9 mouse cellular contexts compared by ENCODE assay signal in genomic region chr2:84635611-84636010, GRCm38 (mm10). TPM values are rescaled to one million over a fixed set of nuclear protein-coding genes. Genes with fewer than 3 reads are reported as not detected.
A peak's percentile ranks its signal among the peaks of the same experiment; 100 is the strongest.
DNase-seq lines count a peak whose midpoint lies in the region; ATAC-seq and TF ChIP-seq lines count a peak whose summit lies in the region.
"Had no signal": no experiment of that assay in that cellular context is flagged by ENCODE, and none has a peak within 500 bp of the region (broad histone marks: within the 10 kb centered on the region; RNA-seq: fewer than 3 reads in every experiment).

No protein-coding gene starts in this region.

- intact Hi-C loops in heart, postnatal 36 days (cut with DNase I) = loop anchor here (1.0 to 2.0 kb wide), 2 partner anchors 15 to 17 kb away; partner anchors contain the start of gene Ctnnd1

- H3K36me3 ChIP-seq in ES-Bruce4 (ENCODE audit: control insufficient read depth, insufficient read depth, low read length, poor library complexity, severe bottlenecking) = no peaks in the 10 kb centered on the region; the same call in 1 of the 2 replicates
- no peaks in the 10 kb centered on the region for H3K36me3 ChIP-seq in liver, postnatal 0 days (replicated peaks; ENCODE audit: insufficient read depth, low read length)
- H3K36me3 ChIP-seq in neural tube, embryonic 15.5 days = no peaks in the 10 kb centered on the region

- TF ChIP-seq POLR2A in ES-Bruce4 (IDR thresholded peaks at IDR 0.05; ENCODE audit: insufficient read depth, low read length) = no peak

- H3K4me2 ChIP-seq in liver, postnatal 0 days (ENCODE audit: low read depth, low read length) = peak overlapping the region; percentile 54
- H3K4me2 ChIP-seq in neural tube, embryonic 15.5 days = peak overlapping the region; percentile 24

- peak overlapping the region; percentile 79 for H3K27ac ChIP-seq in ES-Bruce4 (ENCODE audit: insufficient read depth, low read length)
- peak overlapping the region; percentile 86 for H3K27ac ChIP-seq in liver, postnatal 0 days (ENCODE audit: low read depth)
- H3K27ac ChIP-seq in neural tube, embryonic 15.5 days (replicated peaks) = peak overlapping the region; percentile 81

- no peaks in the 10 kb centered on the region for H3K9me3 ChIP-seq in ES-Bruce4 (replicated peaks; ENCODE audit: control insufficient read depth, insufficient read depth, low read length, poor library complexity, severe bottlenecking)
- H3K9me3 ChIP-seq in liver, postnatal 0 days (ENCODE audit: low read length) = no peaks in the 10 kb centered on the region
- no peaks in the 10 kb centered on the region for H3K9me3 ChIP-seq in neural tube, embryonic 15.5 days (replicated peaks)
- H3K9me3 ChIP-seq: G1E had no signal

- peak; percentile 79 for ATAC-seq in frontal cortex, adult (ENCODE audit: low TSS enrichment)
- ATAC-seq in liver, postnatal 0 days = peak; percentile 91
- ATAC-seq in neural tube, embryonic 15.5 days (ENCODE audit: low FRiP score) = peak; percentile 88

- DNase-seq in cerebellum, adult 8-10 months = peak; percentile 44
- peak; percentile 90 for DNase-seq in heart, postnatal 36 days
- DNase-seq in layer of hippocampus, adult 8-10 months (ENCODE audit: low spot score in 2 of 2) = peak; percentile 82 to 88
- DNase-seq in liver, postnatal 0 days = peak; percentile 83
- no peak for DNase-seq in natural killer cell, adult 2 months (ENCODE audit: low spot score in 2 of 2)

- no peak overlapping the region for H3K9ac ChIP-seq in ES-Bruce4 (ENCODE audit: low read depth, poor library complexity, severe bottlenecking)
- no peak overlapping the region; the same call in 1 of the 2 replicates for H3K9ac ChIP-seq in liver, postnatal 0 days (replicated peaks)
- no peak overlapping the region for H3K9ac ChIP-seq in neural tube, embryonic 15.5 days (replicated peaks)

- H3K4me3 ChIP-seq in ES-Bruce4 (ENCODE audit: low read depth, low read length) = no peak overlapping the region
- H3K4me3 ChIP-seq in liver, postnatal 0 days (ENCODE audit: low read depth, low read length) = peak overlapping the region; percentile 2; the same call in 1 of the 2 replicates
- no peak overlapping the region for H3K4me3 ChIP-seq in neural tube, embryonic 15.5 days (replicated peaks)

- 32% methylated on average over 2 of the region's 2 CpGs for WGBS in liver, postnatal 0 days (ENCODE audit: insufficient replicate concordance)
- 4% methylated on average over 2 of the region's 2 CpGs for WGBS in neural tube, embryonic 15.5 days

- peaks cover 2% of the 10 kb centered on the region for H3K4me1 ChIP-seq in ES-Bruce4 (ENCODE audit: control insufficient read depth, insufficient read depth, low read length)
- peaks cover 61% of the 10 kb centered on the region for H3K4me1 ChIP-seq in liver, postnatal 0 days (ENCODE audit: insufficient read depth)
- peaks cover 63% of the 10 kb centered on the region for H3K4me1 ChIP-seq in neural tube, embryonic 15.5 days

- H3K27me3 ChIP-seq in ES-Bruce4 (ENCODE audit: control insufficient read depth, insufficient read depth, low read length, poor library complexity, severe bottlenecking) = no peaks in the 10 kb centered on the region
- H3K27me3 ChIP-seq in liver, postnatal 0 days (ENCODE audit: insufficient read depth, low read length) = no peaks in the 10 kb centered on the region
- H3K27me3 ChIP-seq in neural tube, embryonic 15.5 days (replicated peaks) = no peaks in the 10 kb centered on the region

- peak; percentile 36; the same call in 1 of the 2 replicates for TF ChIP-seq EP300 in ES-Bruce4 (IDR thresholded peaks at IDR 0.05; ENCODE audit: insufficient read depth, low read depth, low read length)
- peak; percentile 54 for TF ChIP-seq EP300 in liver, postnatal 0 days (IDR thresholded peaks at IDR 0.05; ENCODE audit: low read depth)

- TF ChIP-seq CTCF in ES-Bruce4 (IDR thresholded peaks at IDR 0.05; ENCODE audit: low read depth, low read length) = no peak
- no peak for TF ChIP-seq CTCF in liver, postnatal 0 days (IDR thresholded peaks at IDR 0.05; ENCODE audit: low read depth)

RNA-seq across cellular contexts. Expression of gene Ctnnd1, which starts 15.0 kb away (rescaled TPM):
- polyA plus RNA-seq in ES-Bruce4 (2011; ENCODE audit: insufficient read depth, insufficient read length, low read depth, missing spikeins) = 239 and 247 TPM in 2 replicates
- total RNA-seq in heart, postnatal 36 days (2021) = 10 to 100 TPM; 63.0 to 69.4 TPM
- 10 to 100 TPM; 51.9 to 56.8 (median 53.1) TPM for total RNA-seq in layer of hippocampus, adult 8-10 months (2022)
- polyA plus RNA-seq in liver, postnatal 0 days (2015; fragmentation: Nextera tagmentation; extraction: Ambion mirVana) = 9.0 and 9.5 TPM in 2 replicates
- 27.5 and 27.6 TPM in 2 replicates for polyA plus RNA-seq in neural tube, embryonic 15.5 days (2015; fragmentation: Nextera tagmentation; extraction: Ambion mirVana)

RNA-seq across cellular contexts. Expression of gene Btbd18, which starts 23.3 kb away (rescaled TPM):
- 1.2 and 2.2 TPM in 2 replicates for polyA plus RNA-seq in ES-Bruce4 (2011; ENCODE audit: insufficient read depth, insufficient read length, low read depth, missing spikeins)
- under 1 TPM in 1 of 2 experiments, not detected in 1; 0.08 TPM for total RNA-seq in heart, postnatal 36 days (2021)
- total RNA-seq in layer of hippocampus, adult 8-10 months (2022) = not detected
- not detected in 2 replicates for polyA plus RNA-seq in liver, postnatal 0 days (2015; fragmentation: Nextera tagmentation; extraction: Ambion mirVana)
- polyA plus RNA-seq in neural tube, embryonic 15.5 days (2015; fragmentation: Nextera tagmentation; extraction: Ambion mirVana) = 0.28 and 0.36 TPM in 2 replicates
- polyA plus RNA-seq: G1E had no signal

RNA-seq across cellular contexts. Expression of gene Selenoh, which starts 35.0 kb away (rescaled TPM):
- 194 and 215 TPM in 2 replicates for polyA plus RNA-seq in ES-Bruce4 (2011; ENCODE audit: insufficient read depth, insufficient read length, low read depth, missing spikeins)
- total RNA-seq in heart, postnatal 36 days (2021) = 10 to 100 TPM; 26.2 to 29.6 TPM
- total RNA-seq in layer of hippocampus, adult 8-10 months (2022) = 10 to 100 TPM; 24.1 to 33.6 (median 28.4) TPM
- 53.6 and 57.6 TPM in 2 replicates for polyA plus RNA-seq in liver, postnatal 0 days (2015; fragmentation: Nextera tagmentation; extraction: Ambion mirVana)
- polyA plus RNA-seq in neural tube, embryonic 15.5 days (2015; fragmentation: Nextera tagmentation; extraction: Ambion mirVana) = 189 and 204 TPM in 2 replicates

RNA-seq across cellular contexts. Expression of gene Gm28635, which starts 42.2 kb away (rescaled TPM):
- not detected in 2 replicates for polyA plus RNA-seq in ES-Bruce4 (2011; ENCODE audit: insufficient read depth, insufficient read length, low read depth, missing spikeins)
- total RNA-seq in heart, postnatal 36 days (2021) = 1 to 10 TPM; 3.3 to 8.3 TPM
- total RNA-seq in layer of hippocampus, adult 8-10 months (2022) = 1 to 10 TPM in 3 of 4 experiments, not detected in 1; 1.5 to 5.7 (median 1.8) TPM
- polyA plus RNA-seq in liver, postnatal 0 days (2015; fragmentation: Nextera tagmentation; extraction: Ambion mirVana) = not detected in 2 replicates
- polyA plus RNA-seq in neural tube, embryonic 15.5 days (2015; fragmentation: Nextera tagmentation; extraction: Ambion mirVana) = not detected in 2 replicates
- total RNA-seq: G1E had no signal
- polyA plus RNA-seq: G1E had no signal

RNA-seq across cellular contexts. Expression of gene Med19, which starts 42.6 kb away (rescaled TPM):
- 66.1 and 66.6 TPM in 2 replicates for polyA plus RNA-seq in ES-Bruce4 (2011; ENCODE audit: insufficient read depth, insufficient read length, low read depth, missing spikeins)
- 10 to 100 TPM; 11.7 to 12.2 TPM for total RNA-seq in heart, postnatal 36 days (2021)
- 10 to 100 TPM; 29.0 to 33.4 (median 31.7) TPM for total RNA-seq in layer of hippocampus, adult 8-10 months (2022)
- 12.7 and 13.2 TPM in 2 replicates for polyA plus RNA-seq in liver, postnatal 0 days (2015; fragmentation: Nextera tagmentation; extraction: Ambion mirVana)
- 52.7 and 53.0 TPM in 2 replicates for polyA plus RNA-seq in neural tube, embryonic 15.5 days (2015; fragmentation: Nextera tagmentation; extraction: Ambion mirVana)

Comparison
In these comparisons a context has a peak if more than half of its experiments do, and no peak if none do; other contexts are left out.
1. DNase-seq: peak in cerebellum, adult 8-10 months (single experiment), heart, postnatal 36 days (2 of 2), layer of hippocampus, adult 8-10 months (2 of 2) and liver, postnatal 0 days (single experiment); none in natural killer cell, adult 2 months (0 of 2).
2. Peak in every context shown above with its lines, with median percentiles within 50 percentile points of each other: H3K27ac ChIP-seq and ATAC-seq.